Mouse (Mus musculus) cerebellum, adult 2 months (tissue): ENCODE results near the gene Ppp1r14a. TPM values are rescaled to one million over a fixed set of nuclear protein-coding genes. Genes with fewer than 3 reads are reported as not detected.

Experiments
- DNase-seq, 2 experiments: peaks; one replicate each; pipeline ENCODE4 v3.0.0; 2021
- H3K27ac ChIP-seq: fragments of 200-500 bp; 2 replicates; pipeline ENCODE4 v1.5.1; 2012; ENCODE audit warnings: low read length, control low read depth, inconsistent platforms; ENCODE audit not compliant: insufficient read depth
- H3K27me3 ChIP-seq: fragments of 200-500 bp; 2 replicates; pipeline ENCODE4 v1.6.1; 2012; ENCODE audit warnings: inconsistent platforms, mild to moderate bottlenecking, low read length, moderate library complexity; ENCODE audit not compliant: control insufficient read depth, insufficient read depth
- H3K4me1 ChIP-seq: fragments of 200-500 bp; 2 replicates; pipeline ENCODE4 v1.6.1; 2011; ENCODE audit warnings: low read length; ENCODE audit not compliant: control insufficient read depth, insufficient read depth
- H3K4me3 ChIP-seq: fragments of 200-500 bp; replicated peaks from 2 replicates; pipeline ENCODE3; 2011; ENCODE audit warnings: mild to moderate bottlenecking, low read depth, low read length, control low read depth; ENCODE audit not compliant: insufficient read depth
- CTCF ChIP-seq: fragments of 200-500 bp; IDR thresholded peaks from 2 replicates; pipeline ENCODE4 v1.5.1; 2011; ENCODE audit warnings: low read depth, mild to moderate bottlenecking, control low read depth, low read length, moderate library complexity, borderline replicate concordance; ENCODE audit not compliant: insufficient read depth
- POLR2A ChIP-seq: fragments of 200-500 bp; IDR thresholded peaks from 2 replicates; pipeline ENCODE4 v1.6.1; 2011; ENCODE audit warnings: low read length, control low read depth, borderline replicate concordance; ENCODE audit not compliant: insufficient read depth
- WGBS: fragments of 180-500 bp; shearing (Covaris S2); methylation state at CpG from one replicate; pipeline ENCODE4 v1.1.7; 2018; 5-methylcytosine and 5-hydroxymethylcytosine counted together
- polyA plus RNA-seq: library from polyadenylated mRNA; depleted of rRNA; stranded (reverse); fragments of >200 nt; gene quantifications from 2 replicates; pipeline ENCODE4 v1.2.3, GENCODE M21; 2012; rRNA removed

The Ppp1r14a gene
- 81.8 and 99.7 TPM in 2 replicates for polyA plus RNA-seq

DNA sequence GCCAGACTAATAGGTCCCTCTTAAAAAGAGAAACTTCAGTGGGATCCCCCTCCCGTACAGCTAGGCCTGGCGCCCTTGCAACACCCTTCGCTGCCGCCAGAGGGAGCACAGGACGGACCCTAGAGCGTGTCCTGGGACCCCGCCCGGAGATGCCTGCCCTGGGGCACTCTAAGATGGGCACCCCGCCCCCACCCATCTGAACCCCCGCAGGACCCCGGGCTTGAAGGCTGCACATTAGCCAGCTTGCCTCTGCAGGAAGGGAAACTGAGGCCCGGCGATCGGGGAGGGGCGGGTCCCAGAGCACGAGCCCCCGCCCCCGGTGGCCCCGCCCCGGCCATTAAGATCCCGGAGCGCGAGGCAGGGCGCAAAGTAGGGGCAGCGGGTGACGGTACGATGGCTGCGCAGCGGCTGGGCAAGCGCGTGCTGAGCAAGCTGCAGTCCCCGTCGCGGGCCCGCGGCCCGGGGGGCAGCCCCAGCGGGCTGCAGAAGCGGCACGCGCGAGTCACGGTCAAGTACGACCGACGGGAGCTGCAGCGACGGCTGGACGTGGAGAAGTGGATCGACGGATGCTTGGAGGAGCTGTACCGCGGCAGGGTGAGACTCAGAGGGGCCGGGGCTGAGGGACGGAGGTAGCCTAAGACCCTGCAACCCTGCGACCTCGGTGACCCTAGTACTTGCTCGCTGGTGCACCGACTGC is at the start of gene Ppp1r14a:
Gene Ppp1r14a (plus strand): TSS at position 367 of the 697 bp plus-strand sequence.
- Histone ChIP-seq H3K4me3 (peak within 1 kb of the TSS; percentile 49), H3K27ac (peak within 1 kb of the TSS; percentile 39; the same call in 1 of the 2 replicates), H3K4me1 (peaks cover 28% of the 10 kb centered on the region), H3K27me3 (no peaks in the 10 kb centered on the region)
- no peak for TF ChIP-seq POLR2A
- peak; percentile 78 for TF ChIP-seq CTCF
- peak; percentile 62 to 76 for DNase-seq
- 2% methylated on average over 59 of the region's 59 CpGs for WGBS

DNA sequence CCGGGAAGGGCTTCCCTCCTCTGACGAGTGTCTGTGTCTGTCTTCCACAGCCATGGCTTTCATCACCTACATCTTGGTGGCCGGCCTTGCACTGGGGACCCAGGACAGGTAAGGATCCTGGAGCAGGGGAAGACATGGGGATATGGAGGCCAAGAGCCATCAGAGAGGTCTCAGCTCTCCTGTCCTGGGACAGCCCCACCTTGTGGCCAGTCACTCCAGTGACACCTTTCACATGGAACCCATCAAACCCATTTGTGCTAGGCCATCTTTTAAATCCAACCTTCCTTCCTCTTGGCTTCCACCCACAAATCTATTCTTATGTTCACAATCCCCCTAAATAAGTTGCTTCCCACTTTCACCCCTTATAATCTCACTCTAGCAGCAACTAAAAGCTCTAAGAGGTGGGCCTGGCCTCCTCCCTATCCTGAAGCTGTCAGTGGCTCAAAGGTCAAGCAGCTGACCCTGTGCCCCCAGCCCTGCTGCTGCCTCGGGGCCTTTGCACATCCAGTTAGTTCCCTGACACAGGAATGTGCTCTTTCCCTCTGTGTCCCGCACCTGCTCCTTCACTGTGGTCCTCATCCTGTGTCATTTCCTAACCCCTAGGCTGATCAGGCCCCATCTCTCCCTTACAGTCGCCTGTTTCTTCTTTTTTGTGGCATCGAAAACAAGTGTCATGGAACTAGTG is 44.2 kb upstream of the Ppp1r14a start:
- TF ChIP-seq CTCF: peak; percentile 54; the same call in 1 of the 2 replicates
- TF ChIP-seq POLR2A: no peak
- Histone ChIP-seq H3K27me3 (no peaks in the 10 kb centered on the region), H3K4me3 (no peak overlapping the region), H3K27ac (no peak overlapping the region), H3K4me1 (peaks cover 6% of the 10 kb centered on the region)
- DNase-seq: no peak
- 82% methylated on average over 7 of the region's 7 CpGs for WGBS

GRCm38 (mm10) chr7:29246015-29246414 is 43.1 kb upstream of the Ppp1r14a start:
- DNase-seq: no peak
- H3K4me1 ChIP-seq: peaks cover 1% of the 10 kb centered on the region; the same call in 1 of the 2 replicates
- no peaks in the 10 kb centered on the region for H3K27me3 ChIP-seq
- no peak overlapping the region for H3K4me3 ChIP-seq
- WGBS: 75% methylated on average over 5 of the region's 5 CpGs
- TF ChIP-seq POLR2A (no peak), CTCF (no peak)
- H3K27ac ChIP-seq: no peak overlapping the region

- Histone ChIP-seq H3K4me1 (no peaks in the 10 kb centered on the region), H3K27me3 (no peaks in the 10 kb centered on the region), H3K4me3 (no peak overlapping the region), H3K27ac (no peak overlapping the region)
- no peak for DNase-seq
- TF ChIP-seq POLR2A (no peak), CTCF (no peak)
- WGBS: 88% methylated on average over 21 of the region's 21 CpGs
Measured at GRCm38 (mm10) chr7:29246619-29247313, 42.3 kb upstream of the Ppp1r14a start.

DNA sequence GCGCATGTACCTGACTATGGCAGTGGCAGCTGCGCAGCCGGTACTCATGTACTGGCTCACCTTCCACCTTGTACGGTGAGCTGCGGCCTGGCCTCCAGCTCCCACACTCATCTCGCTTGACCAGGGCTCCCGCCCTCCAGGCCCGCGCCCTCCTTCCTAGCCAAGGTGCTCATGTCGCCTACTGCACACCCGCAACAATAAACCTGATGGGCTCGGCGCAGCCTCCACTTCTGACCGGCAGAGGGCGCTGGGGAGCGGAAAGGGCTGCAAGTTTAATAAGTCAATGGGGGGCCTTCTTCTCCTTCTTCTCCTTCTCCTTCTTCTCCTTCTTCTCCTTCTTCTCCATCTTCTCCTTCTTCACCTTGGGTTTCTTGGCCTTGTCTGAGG is 41.8 kb upstream of the Ppp1r14a start:
- Histone ChIP-seq H3K27ac (no peak overlapping the region), H3K27me3 (no peaks in the 10 kb centered on the region), H3K4me1 (no peaks in the 10 kb centered on the region), H3K4me3 (no peak overlapping the region)
- 38% methylated on average over 16 of the region's 16 CpGs for WGBS
- DNase-seq: peak; percentile 60 to 80
- peak; percentile 82 for TF ChIP-seq CTCF
- TF ChIP-seq POLR2A: no peak

DNA sequence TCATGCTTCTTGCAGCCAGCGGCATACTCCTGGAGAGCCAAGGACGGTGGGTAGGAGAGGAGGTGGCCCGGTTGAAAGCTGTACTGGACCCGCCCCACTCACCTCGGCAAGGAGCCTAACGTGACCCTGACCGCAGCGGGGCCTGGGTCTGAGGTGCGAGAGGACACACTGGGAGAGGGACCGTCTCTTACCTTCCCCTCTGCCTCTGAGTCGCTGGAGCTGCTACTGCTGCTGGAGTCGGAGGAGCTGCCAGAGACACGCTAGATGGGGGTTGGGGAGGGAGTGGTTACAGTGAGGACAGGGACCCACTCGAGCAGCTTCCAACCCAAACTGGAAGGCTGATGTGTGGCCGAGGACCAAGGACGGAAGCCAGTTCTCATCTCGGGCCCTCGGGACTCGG is 41.4 kb upstream of the Ppp1r14a start:
- H3K27me3 ChIP-seq: no peaks in the 10 kb centered on the region
- WGBS: 36% methylated on average over 19 of the region's 19 CpGs
- no peak for DNase-seq
- no peak overlapping the region for H3K4me3 ChIP-seq
- no peak for TF ChIP-seq POLR2A
- no peak for TF ChIP-seq CTCF
- H3K27ac ChIP-seq: no peak overlapping the region
- no peaks in the 10 kb centered on the region for H3K4me1 ChIP-seq

DNA sequence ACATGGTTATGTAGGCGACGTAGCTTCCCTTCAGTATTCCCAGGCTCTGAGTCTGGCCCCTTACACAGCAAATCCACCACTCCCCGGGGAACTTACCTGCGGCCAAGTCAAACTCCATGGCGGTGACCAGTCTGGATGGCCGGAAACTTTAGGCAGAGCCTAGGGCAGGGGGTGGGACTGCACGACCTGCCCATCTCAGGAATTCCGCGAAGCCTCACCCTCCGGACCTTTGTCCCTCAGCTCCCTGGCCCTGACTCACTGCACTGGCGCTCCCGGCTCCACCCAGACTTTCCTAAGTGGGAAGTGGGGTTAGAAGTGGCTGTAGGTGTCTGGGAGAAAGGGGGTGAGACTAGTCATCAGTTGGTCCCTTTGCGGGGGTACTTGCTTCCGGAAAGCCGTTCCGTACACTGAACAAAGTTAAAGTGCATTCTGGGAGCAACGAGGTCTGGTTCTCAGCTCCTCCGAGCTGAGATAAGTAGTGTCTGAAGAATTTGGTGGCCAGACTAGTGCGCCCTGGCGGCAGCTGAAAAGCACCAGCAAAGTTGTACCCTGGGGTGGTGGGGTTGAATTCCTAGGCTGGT is 40.8 kb upstream of the Ppp1r14a start, which contains the start of gene 2200002D01Rik:
Gene 2200002D01Rik (minus strand): TSS at position 206 of the 581 bp plus-strand sequence.
- TF ChIP-seq POLR2A: no peak
- TF ChIP-seq CTCF: no peak
- WGBS: 44% methylated on average over 20 of the region's 20 CpGs
- no peaks in the 10 kb centered on the region for H3K4me1 ChIP-seq
- no peak within 1 kb of the TSS for H3K4me3 ChIP-seq
- no peak within 1 kb of the TSS for H3K27ac ChIP-seq
- DNase-seq: no peak
- H3K27me3 ChIP-seq: no peaks in the 10 kb centered on the region
